Mouse (Mus musculus) adrenal gland, adult (tissue): Measurements from ENCODE around the gene Zdhhc14.

Source experiments
- DNase-seq, 2 experiments: peaks; one replicate each; pipeline ENCODE4 v3.0.0; 2022 to 2023; ENCODE audit warnings: low spot score in 1 of 2; ENCODE audit not compliant: inconsistent age in 2 of 2

Zdhhc14 gene

DNA sequence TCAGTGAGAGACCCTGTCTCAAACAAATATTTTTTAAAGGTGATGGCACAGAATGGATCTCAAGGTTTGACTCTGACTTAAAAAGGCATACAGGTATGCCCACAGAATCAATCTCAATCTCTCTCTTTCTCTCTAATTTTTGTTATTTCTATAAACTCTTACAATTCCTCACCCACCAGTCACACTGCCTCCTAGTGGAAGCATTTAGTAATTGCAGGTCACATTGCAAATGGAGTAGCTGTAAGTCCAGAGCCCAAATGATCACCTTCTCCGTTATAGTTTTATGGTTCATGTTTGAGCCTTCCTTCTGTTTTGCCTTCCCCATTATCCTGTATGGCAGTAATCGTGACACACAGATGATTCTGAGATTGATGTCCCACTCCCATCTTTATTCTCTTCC is 230.4 kb downstream of the Zdhhc14 start:
- no peak for DNase-seq

DNA sequence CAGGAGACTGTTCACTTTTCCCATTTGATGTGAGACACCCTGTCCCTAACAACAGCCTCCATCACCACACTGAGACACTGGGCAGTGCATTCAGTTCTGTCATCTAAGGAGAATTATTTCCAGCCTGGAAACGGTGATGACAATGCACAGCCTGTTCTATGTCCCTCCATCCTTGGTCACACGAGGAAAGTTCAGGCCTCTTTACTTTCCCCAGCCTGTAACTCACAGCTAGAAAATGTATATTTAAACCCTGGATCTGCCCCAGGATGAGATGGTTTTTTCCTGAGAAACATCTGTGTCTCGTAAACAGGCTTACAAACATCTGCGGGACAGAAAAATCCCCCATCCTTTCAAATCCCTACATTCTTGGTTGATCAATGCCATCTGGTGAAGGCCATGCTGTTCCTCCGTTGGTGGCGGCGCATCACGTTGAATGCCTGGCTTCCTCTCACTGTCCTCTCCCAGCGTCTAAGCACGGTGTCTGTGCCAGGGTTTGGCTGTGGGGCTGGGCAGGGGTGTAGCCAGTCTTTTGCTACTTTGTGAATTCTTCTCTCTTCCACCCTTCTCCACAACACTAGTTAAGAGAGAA is 231.3 kb downstream of the Zdhhc14 start:
- no peak for DNase-seq

DNA sequence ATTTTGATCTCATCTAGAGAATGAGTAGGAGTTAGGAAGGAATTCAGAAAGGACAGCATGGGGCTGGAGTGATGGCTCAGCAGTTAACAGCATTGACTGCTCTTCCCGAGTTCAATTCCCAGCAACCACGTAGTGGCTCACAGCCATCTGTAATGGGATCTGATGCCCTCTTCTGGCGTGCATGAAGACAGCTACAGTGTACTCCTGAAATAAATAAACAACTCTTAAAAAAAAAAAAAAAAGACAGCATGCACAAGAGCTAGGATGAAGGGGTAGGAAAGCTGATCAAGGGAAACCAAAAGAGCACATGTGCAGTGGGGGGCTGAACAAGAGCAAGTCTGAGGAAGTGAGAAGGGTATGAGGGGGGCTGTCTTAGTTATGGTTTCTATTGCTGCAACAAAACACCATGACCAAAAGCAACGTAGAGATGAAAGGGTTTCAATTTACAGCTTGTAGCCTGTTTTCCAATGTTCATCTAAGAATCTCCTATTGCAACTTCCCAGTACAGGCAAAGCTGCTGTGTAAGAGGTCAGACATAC is 237.3 kb downstream of the Zdhhc14 start:
- DNase-seq = no peak

DNA sequence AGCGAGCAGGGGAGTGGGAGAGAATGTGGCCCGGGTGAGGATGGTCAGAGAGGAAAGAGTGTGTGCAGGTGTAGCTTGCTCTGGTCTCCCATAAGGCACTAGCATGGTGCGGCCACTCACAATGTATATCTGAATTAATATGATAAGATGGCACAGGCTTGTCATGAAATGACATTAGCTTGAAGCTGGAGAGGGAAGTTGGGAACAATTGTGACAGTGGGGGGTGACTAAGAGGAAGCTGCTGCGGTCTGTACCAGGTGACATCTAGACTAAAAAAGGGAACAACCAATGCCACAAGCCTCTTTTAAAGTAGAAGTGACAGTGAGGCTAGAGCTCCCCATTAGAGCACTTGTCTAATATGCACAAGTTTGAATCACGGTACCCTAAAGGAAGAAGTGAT is 238.2 kb downstream of the Zdhhc14 start:
- DNase-seq = no peak

DNA sequence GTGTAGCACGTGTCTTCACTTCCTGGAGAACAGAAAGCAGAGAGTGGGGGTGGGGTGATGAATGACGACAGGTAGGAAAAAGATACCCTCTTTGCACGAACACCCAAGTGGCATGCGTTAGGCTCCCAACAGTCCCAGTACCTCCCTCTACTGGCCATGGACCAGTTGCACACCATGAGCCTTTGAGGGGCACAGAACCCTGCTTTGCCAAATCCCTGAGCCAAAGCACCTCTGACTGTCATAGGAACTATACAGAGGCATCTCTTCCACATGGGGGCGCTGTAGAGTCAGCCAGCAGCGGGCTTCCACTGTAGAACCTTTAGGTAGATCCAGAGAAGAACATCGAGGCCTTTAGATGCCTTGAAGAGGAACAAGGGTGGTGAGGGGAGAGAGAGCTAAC is 241.0 kb downstream of the Zdhhc14 start:
- peak; percentile 48 to 77 for DNase-seq

DNA sequence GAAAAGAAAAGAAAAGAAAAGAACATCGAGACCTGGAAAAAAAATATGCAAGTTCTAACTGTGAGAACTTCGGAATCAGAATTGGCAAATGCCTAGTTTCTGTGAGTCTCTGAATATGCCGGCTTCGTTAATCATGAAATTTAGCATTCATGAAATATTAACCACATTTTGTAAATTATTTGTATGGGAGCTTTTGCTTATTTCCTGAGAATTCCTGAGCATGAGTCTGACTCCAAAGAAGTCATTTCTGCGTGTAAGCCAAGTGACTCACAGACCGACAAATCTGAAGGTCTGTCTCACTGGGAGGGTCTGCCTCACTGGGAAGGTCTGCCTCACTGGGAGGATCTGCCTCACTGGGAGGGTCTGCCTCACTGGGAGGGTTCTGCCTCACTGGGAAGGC is 248.7 kb downstream of the Zdhhc14 start:
- DNase-seq = no peak

DNA sequence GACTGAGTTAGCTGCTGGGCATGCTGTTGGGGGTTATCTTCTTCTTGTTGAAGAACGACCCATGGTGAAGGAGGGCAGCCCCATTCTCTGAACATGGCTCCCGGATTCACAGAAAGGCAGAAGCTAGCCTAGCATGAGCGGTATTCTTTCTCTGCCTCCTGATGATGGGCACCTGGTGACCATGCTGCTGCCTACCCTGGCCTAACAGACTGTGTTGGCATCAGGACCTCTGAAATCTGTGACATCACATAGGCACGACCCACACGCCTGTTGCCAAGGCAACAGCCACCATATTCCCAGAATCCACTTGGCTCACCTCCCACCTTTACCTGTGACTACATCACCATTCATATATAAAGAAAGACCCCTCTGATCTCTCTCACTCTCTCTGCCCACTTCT is 251.7 kb downstream of the Zdhhc14 start:
- no peak for DNase-seq

DNA sequence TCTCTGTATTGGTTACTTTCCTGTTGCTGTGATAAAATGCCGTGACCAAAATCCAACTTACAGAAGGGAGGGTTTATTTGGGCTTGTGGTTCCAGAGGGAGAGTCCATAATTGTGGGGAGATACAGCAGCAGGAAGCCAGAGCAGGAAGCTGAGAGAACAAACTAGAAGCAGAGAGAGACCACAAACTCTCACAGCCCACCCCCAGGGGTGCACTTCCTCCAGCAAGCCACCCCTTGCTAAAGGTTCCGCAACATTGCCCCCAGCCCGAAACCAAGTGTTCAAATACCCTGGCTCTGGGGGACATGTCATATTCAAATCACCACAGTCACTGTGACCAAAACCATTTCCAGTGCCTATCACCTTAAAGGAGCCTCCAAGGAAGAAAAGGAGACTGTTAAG is 254.0 kb downstream of the Zdhhc14 start:
- DNase-seq = peak in 1 of 2 experiments; percentile 14

DNA sequence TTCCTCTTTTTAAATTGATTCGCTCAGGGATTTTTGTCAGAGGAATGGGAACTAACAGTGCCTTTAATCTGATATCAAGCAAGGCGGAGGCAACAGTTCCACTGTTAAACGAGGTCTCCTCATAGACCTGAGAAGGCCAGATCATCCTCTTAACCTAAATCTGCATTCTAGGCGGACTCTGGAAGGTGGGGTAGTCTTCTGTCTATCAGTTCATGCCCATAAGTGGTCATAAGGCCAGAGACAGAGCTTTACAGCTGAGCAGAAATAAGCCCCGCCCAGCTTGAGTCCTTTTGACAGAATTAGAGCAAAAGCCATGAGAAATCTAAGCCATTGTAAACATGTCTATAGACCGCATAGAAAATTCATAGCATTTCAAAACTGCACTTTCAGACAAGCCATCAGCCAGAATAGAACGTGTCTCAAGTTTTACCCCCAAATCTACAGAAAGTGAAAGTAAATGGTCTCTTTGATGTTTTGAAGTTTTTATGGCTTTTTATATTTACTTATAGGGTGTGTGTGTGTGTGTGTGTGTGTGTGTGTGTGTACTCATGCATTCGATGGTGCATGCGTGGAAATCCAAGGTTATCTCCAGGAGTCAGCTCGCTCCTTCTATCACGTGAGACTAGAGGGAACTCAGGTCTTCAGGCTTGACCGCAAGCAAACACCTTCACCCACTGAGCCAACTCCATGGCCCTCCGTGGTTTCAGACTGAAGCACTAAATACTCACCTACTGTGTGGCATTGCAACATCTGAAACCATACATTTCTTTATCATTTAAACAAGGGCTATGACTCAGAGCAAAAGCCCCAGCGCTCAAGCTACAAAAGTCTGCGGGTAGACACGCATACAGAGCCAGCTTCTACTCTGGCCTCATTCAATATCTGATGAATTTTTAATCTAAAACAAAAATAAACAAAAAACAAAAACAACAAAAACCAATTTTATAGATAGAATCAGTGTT is 255.5 kb downstream of the Zdhhc14 start:
- peak in 1 of 2 experiments; percentile 49 for DNase-seq

DNA sequence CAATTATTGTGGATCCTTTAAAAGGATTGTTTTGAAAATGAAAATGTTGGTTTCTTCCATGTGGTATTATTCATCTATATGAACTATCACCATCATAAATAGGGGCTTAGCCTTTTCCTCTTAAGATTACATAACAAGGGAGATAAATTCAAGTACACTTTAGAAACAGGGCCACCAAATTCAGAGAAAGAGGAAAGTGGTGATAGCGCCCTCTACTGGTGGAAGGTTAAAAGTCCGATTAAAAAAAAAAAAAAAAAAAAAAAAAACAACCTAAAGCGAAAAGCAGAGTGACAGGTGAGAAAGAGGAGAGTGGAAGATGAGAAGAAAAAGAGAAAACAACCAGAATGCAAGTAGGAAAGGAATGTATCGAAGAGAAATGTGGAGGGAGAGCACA is 256.1 kb downstream of the Zdhhc14 start:
- peak in 1 of 2 experiments; percentile 69 for DNase-seq

DNA sequence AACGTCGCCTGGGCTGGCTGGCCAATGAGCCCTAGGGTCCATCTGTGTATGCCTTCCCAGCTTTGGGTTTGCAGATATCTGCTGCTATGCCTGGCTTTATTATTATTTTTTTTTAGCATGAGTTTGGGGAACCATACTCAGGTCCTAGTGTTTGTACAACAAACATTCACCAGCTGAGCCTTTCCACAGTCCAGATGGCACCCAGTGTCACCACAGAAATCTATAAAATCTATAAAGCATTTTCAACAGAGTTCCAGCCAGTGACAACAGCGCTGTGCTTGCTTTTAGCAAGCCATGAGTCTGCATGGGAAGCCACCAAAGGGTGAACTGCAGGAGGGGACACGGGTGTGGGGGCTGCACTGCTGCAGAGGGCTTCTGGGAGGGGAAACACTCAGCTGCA is 257.9 kb downstream of the Zdhhc14 start:
- DNase-seq = no peak

DNA sequence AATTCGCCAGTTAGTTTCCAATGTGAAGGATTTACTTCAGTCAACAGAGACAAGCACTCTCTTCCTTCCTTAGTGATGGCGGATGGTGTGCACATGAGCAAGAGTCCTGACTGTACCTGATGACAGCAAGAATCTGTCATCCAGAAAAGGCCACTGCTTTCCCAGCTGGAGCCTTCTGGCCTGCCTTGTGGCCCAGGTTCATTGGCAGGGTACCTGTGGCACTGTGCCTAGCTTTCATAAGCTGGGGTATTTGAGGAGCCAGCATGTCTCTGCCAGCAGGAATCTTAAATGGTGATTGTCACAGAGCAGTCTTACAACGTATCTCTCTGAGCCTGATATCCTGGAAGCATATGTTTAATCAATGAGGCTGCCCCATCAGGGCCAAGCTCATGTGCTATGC is 258.7 kb downstream of the Zdhhc14 start:
- DNase-seq = no peak

DNA sequence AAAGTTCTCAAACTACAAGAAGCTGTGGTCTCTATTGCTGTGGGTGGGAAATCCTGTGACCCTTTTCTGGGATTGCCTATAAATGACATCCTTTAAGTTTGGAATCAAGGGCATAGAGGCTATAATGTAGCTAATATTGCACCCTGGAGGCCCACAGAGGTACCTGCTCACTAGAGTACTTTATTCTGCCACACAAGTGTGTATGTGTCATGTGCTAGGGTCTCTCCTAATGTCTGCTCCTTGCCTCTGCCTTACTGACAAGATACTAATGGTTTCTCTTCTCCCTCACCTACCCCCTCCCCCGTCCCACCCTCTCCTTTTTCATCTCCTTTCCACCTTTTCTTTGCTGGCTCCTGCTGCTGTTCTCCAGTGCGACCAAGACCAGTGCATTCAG is 260.0 kb downstream of the Zdhhc14 start:
- DNase-seq = no peak

DNA sequence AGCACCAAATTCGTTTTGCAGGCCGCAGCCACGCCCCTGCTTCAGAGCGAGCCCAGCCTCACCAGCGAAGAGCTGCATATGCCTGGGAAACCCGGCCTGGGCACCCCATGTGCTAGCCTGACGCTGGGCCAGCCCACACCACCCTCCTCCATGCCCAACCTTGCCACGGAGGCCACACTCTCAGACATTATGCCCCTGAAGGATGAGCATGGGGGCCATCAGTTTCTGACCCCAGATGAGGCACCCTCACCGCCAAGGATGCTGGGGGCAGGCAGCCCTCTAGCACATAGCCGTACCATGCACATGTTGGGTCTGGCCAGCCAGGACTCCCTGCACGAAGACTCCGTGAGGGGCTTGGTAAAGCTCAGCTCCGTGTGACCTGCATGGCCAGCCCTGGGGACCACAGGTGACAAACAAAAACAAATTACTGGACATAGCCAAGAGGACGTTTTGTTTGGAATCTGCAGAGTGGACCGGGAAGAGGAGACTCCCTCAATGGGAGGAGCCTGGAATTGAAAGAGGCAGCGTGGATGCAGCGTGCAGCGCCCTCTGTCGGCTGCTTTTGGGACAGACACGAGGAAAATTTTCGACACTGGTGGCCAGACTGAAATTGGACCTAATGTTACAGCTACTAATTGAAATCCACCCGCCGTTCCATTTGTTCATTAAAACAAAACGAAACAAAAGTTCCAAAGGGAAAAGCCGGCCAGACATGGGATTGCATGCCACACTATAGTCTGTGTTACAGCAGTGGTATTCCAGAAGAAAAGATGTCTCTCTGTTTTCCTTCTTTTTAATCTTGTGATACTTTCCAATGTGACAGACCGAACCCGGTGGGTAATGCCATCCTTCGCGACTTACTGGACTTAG is 260.6 kb downstream of the Zdhhc14 start:
- DNase-seq = peak; percentile 83 to 95

DNA sequence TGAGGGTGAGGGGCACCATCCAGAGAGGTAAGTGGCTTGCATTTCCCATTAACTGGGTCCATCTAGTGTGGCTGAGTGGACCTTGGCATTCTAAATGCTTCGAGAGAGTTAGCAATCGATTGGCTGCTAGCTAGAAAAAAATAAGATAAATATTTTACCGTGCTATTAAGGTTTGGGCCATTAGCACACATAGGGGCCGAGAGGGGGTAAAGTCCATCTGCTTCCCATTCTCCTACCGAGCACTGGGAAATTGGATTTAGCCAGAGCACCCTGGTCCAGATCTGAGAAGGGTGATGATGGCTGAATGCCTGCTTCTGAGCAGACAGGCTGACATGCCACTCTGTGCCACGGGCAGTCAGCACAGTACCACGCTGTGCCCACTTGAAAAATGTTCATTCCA is 263.1 kb downstream of the Zdhhc14 start:
- DNase-seq = no peak

DNA sequence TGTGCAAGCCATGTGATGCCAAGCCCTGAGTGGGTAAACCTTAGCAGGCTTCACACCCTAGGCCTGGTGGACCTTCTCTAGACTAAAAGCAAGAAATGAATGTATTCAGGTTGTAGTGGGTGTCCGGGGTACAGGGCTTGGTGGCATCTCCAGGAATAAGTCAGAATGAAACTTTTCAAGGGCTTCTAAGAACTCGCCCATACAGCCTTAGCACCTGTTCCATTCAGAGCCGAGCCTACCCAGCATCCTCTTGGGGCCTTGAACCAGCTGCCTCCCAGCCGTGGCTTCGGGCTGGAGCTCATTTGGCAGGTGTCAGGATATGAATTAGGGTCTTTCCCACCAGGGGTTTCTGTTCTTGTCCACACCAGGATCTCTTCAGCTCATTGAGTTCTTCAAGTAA is 263.7 kb downstream of the Zdhhc14 start:
- DNase-seq = no peak

DNA sequence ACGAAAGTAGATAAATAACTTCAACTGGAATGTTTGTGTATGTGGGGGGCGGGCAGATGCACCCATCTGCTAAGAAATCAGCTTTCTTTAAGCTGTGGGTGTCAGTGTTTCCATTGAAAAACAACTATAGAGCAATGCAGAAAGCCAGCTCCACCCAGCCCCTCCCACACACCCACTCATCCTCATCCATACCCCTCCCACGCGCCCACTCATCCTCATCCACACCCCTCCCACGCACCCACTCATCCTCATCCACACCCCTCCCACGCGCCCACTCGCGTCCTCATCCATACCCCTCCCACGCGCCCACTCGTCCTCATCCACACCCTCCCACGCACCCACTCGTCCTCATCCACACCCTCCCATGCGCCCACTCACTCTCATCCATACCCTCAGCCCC is 264.5 kb downstream of the Zdhhc14 start:
- DNase-seq = no peak

DNA sequence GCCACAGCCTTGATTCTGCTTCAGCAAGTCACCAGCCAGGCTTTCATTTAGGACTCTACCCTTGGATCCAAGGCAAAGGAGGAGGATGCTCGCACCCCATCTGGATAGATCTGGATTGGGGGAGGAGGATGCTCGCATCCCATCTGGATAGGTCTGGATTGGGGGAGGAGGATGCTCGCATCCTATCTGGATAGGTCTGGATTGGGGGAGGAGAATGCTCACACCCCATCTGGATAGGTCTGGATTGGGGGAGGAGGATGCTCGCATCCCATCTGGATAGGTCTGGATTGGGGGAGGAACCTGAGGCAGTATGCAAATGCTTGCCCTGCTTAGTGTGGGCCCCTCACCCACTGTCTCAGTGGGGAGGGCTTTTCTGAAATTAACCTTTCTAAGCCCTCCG is 271.4 kb downstream of the Zdhhc14 start:
- no peak for DNase-seq

DNA sequence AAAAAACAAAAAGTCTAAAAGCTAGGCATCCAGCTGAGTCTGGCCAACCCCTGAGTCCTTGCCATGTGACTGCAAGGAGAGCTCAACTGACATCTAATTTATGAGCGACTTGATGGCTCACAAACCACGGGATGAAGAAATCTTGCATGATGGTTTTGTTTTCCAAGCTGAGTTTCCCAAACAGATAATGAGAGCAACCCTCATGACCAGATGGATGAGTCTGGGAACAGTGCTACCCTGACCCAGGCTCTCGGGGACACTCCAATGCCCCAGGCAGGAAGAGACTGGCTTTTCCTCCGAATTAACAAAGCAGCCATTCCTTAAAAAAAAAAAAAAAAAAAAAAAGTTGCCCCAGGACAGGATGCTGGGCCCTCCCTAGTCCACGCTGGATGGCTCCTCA is 271.9 kb downstream of the Zdhhc14 start:
- peak; percentile 41 to 74 for DNase-seq

DNA sequence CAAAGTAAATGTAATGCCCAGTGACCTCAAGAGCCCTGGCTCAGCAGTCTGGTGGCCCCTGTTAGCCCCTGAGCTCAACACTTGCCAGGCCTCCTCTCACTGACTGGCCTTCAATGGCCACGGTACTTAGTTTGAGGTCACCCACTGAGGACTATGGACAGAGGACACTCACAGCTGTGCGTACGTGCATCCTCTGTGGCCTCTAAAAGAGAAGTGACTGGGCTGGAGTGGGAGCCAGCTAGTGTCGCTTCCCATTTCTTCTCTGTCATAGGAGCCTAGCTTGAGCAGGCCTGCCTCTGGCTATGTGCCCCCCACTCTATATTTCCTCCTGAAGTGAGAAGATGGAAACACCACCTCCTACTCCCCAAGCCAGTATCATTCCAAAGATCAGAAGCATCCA is 273.4 kb downstream of the Zdhhc14 start:
- no peak for DNase-seq

DNA sequence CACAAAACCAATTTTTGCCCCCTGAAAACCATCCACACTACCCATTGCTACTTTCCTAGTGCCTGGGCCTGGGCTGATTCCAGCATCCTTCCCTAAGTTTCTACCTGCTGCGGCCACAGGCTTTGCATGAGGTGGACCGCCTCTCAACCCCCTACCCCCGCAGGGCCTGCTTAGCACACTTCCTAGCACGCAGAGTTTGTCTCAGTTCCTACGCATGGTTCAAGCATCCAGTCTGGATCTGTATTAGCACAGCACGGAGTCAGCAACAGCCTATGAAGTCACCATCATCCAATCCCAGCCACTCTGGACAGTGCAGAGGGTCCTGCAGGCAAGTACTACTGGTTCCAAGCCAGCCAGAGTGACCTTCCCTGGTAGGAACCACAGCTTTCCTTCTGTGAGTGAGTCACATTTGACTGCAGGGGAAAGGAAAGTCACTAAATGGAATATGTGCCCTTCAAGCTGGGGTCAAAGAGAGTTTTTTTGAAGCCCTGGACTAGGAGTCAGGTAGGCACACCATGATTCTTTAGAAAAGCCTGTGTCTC is 275.9 kb downstream of the Zdhhc14 start:
- DNase-seq = peak; percentile 54 to 66
